Mouse (Mus musculus) CH12.LX (cell line): ENCODE results near the gene Slc25a10. TPM values are rescaled to one million over a fixed set of nuclear protein-coding genes. Genes with fewer than 3 reads are reported as not detected.
A peak's percentile ranks its signal among the peaks of the same experiment; 100 is the strongest.

Source experiments
- DNase-seq: peaks from one replicate; pipeline ENCODE4 v3.0.0-alpha.2; 2013; ENCODE audit errors: extremely low read depth
- H3K27ac ChIP-seq: 2 replicates; pipeline ENCODE4 v1.5.1; 2012; ENCODE audit warnings: low read depth, mild to moderate bottlenecking, control low read depth, moderate library complexity; ENCODE audit not compliant: insufficient read depth
- H3K27me3 ChIP-seq: replicated peaks from 2 replicates; pipeline ENCODE3; 2012; ENCODE audit warnings: inconsistent platforms
- H3K36me3 ChIP-seq, 2 experiments: replicated peaks in 1 of 2; 2 replicates each; pipeline versions ENCODE3 to v1.6.1; 2012; ENCODE audit warnings: inconsistent platforms in 1 of 2, low read length in 1 of 2, mild to moderate bottlenecking in 1 of 2, mixed read lengths in 1 of 2, moderate library complexity in 1 of 2; ENCODE audit not compliant: control insufficient read depth in 1 of 2, insufficient read depth in 1 of 2
- H3K4me1 ChIP-seq, 2 experiments: 2 replicates each; pipeline ENCODE4 v1.6.1; 2012; ENCODE audit warnings: inconsistent platforms in 1 of 2, moderate library complexity in 1 of 2; ENCODE audit not compliant: insufficient read depth in 2 of 2, control insufficient read depth in 1 of 2
- H3K4me2 ChIP-seq: 2 replicates; pipeline ENCODE4 v1.6.1; 2012; ENCODE audit warnings: low read depth, mild to moderate bottlenecking, control low read depth; ENCODE audit not compliant: poor library complexity, insufficient read depth, severe bottlenecking
- H3K4me3 ChIP-seq, 3 experiments: fragments of 150-350 bp in 1 of 3; sonication (generic) in 1 of 3; replicated peaks in 1 of 3; 2 replicates each; pipeline versions ENCODE3 to v1.5.1; 2011 to 2012; ENCODE audit warnings: low read depth in 2 of 3, low read length in 2 of 3, mild to moderate bottlenecking in 2 of 3, moderate library complexity in 2 of 3, control low read depth in 1 of 3, improper control_type of control experiment in 1 of 3, inconsistent platforms in 1 of 3, mixed read lengths in 1 of 3; ENCODE audit not compliant: poor library complexity in 1 of 3
- H3K79me2 ChIP-seq: replicated peaks from 2 replicates; pipeline ENCODE4 v1.6.1; 2012; ENCODE audit warnings: mild to moderate bottlenecking, moderate library complexity; ENCODE audit not compliant: control insufficient read depth, poor library complexity, insufficient read depth, severe bottlenecking; ENCODE audit errors: extremely low read depth
- H3K9ac ChIP-seq: 2 replicates; pipeline ENCODE4 v1.6.1; 2012; ENCODE audit warnings: low read depth, mild to moderate bottlenecking, control low read depth, moderate library complexity; ENCODE audit not compliant: insufficient read depth
- H3K9me3 ChIP-seq: replicated peaks from 2 replicates; pipeline ENCODE3; 2012; ENCODE audit warnings: low read length, inconsistent platforms, mixed read lengths
- EP300 ChIP-seq: IDR thresholded peaks from 2 replicates; pipeline ENCODE4 v1.6.1; 2011; ENCODE audit warnings: low read length, improper control_type of control experiment
- HCFC1 ChIP-seq: IDR thresholded peaks from 2 replicates; pipeline ENCODE4 v1.6.1; 2012; ENCODE audit warnings: low read depth, mild to moderate bottlenecking, inconsistent platforms, low read length, improper control_type of control experiment
- JUND ChIP-seq: conservative IDR thresholded peaks from 2 replicates; pipeline ENCODE4 v1.6.1; 2011; ENCODE audit warnings: low read depth, low read length, improper control_type of control experiment
- KAT2A ChIP-seq: IDR thresholded peaks from 2 replicates; pipeline ENCODE4 v1.6.1; 2012; ENCODE audit warnings: low read length, improper control_type of control experiment, inconsistent platforms; ENCODE audit not compliant: insufficient replicate concordance
- MAX ChIP-seq: IDR thresholded peaks from 2 replicates; pipeline ENCODE4 v1.6.1; 2011; ENCODE audit warnings: low read length, improper control_type of control experiment
- MEF2A ChIP-seq: IDR thresholded peaks from 2 replicates; pipeline ENCODE4 v1.6.1; 2014; ENCODE audit warnings: low read depth, mild to moderate bottlenecking, inconsistent platforms, low read length, improper control_type of control experiment, borderline replicate concordance
- MXI1 ChIP-seq: IDR thresholded peaks from 2 replicates; pipeline ENCODE4 v1.6.1; 2011; ENCODE audit warnings: mild to moderate bottlenecking, low read depth, low read length, improper control_type of control experiment
- NELFE ChIP-seq: IDR thresholded peaks from 2 replicates; pipeline ENCODE4 v1.6.1; 2011; ENCODE audit warnings: low read depth, low read length, improper control_type of control experiment
- NRF1 ChIP-seq: IDR thresholded peaks from 2 replicates; pipeline ENCODE4 v1.6.1; 2014; ENCODE audit warnings: low read depth, mild to moderate bottlenecking, inconsistent platforms, low read length, improper control_type of control experiment, moderate library complexity
- POLR2A ChIP-seq: IDR thresholded peaks from 2 replicates; pipeline ENCODE4 v1.6.1; 2011; ENCODE audit warnings: low read depth, mild to moderate bottlenecking, improper control_type of control experiment, low read length
- TCF12 ChIP-seq: IDR thresholded peaks from 2 replicates; pipeline ENCODE4 v1.6.1; 2014; ENCODE audit warnings: low read depth, mild to moderate bottlenecking, inconsistent platforms, low read length, improper control_type of control experiment
- UBTF ChIP-seq: IDR thresholded peaks from 2 replicates; pipeline ENCODE4 v1.6.1; 2012; ENCODE audit warnings: low read depth, mild to moderate bottlenecking, inconsistent platforms, low read length, improper control_type of control experiment, moderate library complexity
- USF1 ChIP-seq: IDR thresholded peaks from 2 replicates; pipeline ENCODE4 v1.6.1; 2014; ENCODE audit warnings: low read depth, mild to moderate bottlenecking, inconsistent platforms, low read length, improper control_type of control experiment
- ZC3H11A ChIP-seq: IDR thresholded peaks from 2 replicates; pipeline ENCODE4 v1.6.1; 2012; ENCODE audit warnings: low read depth, mild to moderate bottlenecking, inconsistent platforms, low read length, improper control_type of control experiment
- ZKSCAN1 ChIP-seq: IDR thresholded peaks from 2 replicates; pipeline ENCODE4 v1.6.1; 2012; ENCODE audit warnings: low read depth, inconsistent platforms, low read length, improper control_type of control experiment, borderline replicate concordance
- ZMIZ1 ChIP-seq: IDR thresholded peaks from 2 replicates; pipeline ENCODE4 v1.6.1; 2012; ENCODE audit warnings: low read depth, mild to moderate bottlenecking, inconsistent platforms, low read length, improper control_type of control experiment
- dilution Hi-C: fragments of 300-500 bp; cut with MboI; formaldehyde crosslinking; loops from 2 replicates; pipeline ENCODE4 v1.14.3; 2020; ENCODE audit warnings: low sequenced_read_pairs; ENCODE audit not compliant: extremely low pct_unique_long_range_greater_than_20kb, extremely low pct_ligation_motif_present
- in situ Hi-C: fragments of 300-500 bp; cut with MboI; formaldehyde crosslinking; loops from 3 replicates; pipeline ENCODE4 v1.14.3; 2019; ENCODE audit warnings: low sequenced_read_pairs, low pct_ligation_motif_present, low pct_unique_long_range_greater_than_20kb, mixed read lengths
- polyA plus RNA-seq: library from polyadenylated mRNA; unstranded; fragments of >175 nt; gene quantifications from 2 replicates; pipeline ENCODE4 v1.2.1, GENCODE M21; 2012; ENCODE audit warnings: low read depth; ENCODE audit not compliant: insufficient read length
- total RNA-seq, 2 experiments: library from RNA; depleted of rRNA; stranded (reverse); fragments of 300-350 nt in 1 of 2; fragments of >200 nt in 1 of 2; gene quantifications; 2 replicates each; pipeline ENCODE4 v1.2.3; 2012 to 2014

Gene Slc25a10
- total and polyA plus RNA-seq, 3 experiments = 32.9 to 45.9 (median 34.6) TPM

- DNase-seq = no peak
- no peaks in the 10 kb centered on the region for H3K27me3 ChIP-seq
- peak overlapping the region; percentile 9 to 75 (median 73) for H3K4me3 ChIP-seq
- H3K9ac ChIP-seq = peak overlapping the region; percentile 71; the same call in 1 of the 2 replicates
- TF ChIP-seq MXI1 = peak; percentile 36; the same call in 1 of the 2 replicates
- TF ChIP-seq EP300 = peak; percentile 22; the same call in 1 of the 2 replicates
- peak; percentile 21; the same call in 1 of the 2 replicates for TF ChIP-seq HCFC1
- no peak for TF ChIP-seq KAT2A
- in situ Hi-C loops (no loop called here), dilution Hi-C loops (no loop called here)
- no peak overlapping the region; the same call in 1 of the 2 replicates for H3K27ac ChIP-seq
- peak overlapping the region; percentile 55 for H3K4me2 ChIP-seq
- no peaks in the 10 kb centered on the region for H3K9me3 ChIP-seq
- 0 out of 2 replicates have a peak, but pooled peaks cover 2% of the 10 kb centered on the region for H3K79me2 ChIP-seq
- peaks cover 45 to 76% of the 10 kb centered on the region in 2 experiments for H3K36me3 ChIP-seq
- peaks cover 15 to 41% of the 10 kb centered on the region in 2 experiments for H3K4me1 ChIP-seq
Observed at GRCm38 (mm10) chr11:120492878-120493203, 1.2 kb downstream of the Slc25a10 start.

- H3K4me1 ChIP-seq = peaks cover 15 to 41% of the 10 kb centered on the region in 2 experiments
- no peak overlapping the region for H3K4me3 ChIP-seq
- TF ChIP-seq ZMIZ1 (no peak), MAX (no peak), ZC3H11A (no peak), NELFE (no peak), POLR2A (no peak), JUND (no peak), TCF12 (no peak), EP300 (no peak), UBTF (no peak), NRF1 (no peak), MEF2A (no peak), USF1 (no peak), MXI1 (no peak), ZKSCAN1 (no peak)
- in situ Hi-C loops = no loop called here
- H3K27ac ChIP-seq = no peak overlapping the region
- H3K9ac ChIP-seq = no peak overlapping the region
- dilution Hi-C loops = no loop called here
- no peak for DNase-seq
- H3K4me2 ChIP-seq = peak overlapping the region; percentile 55; the same call in 1 of the 2 replicates
- no peaks in the 10 kb centered on the region for H3K9me3 ChIP-seq
- 0 out of 2 replicates have a peak, but pooled peaks cover 2% of the 10 kb centered on the region for H3K79me2 ChIP-seq
- H3K27me3 ChIP-seq = no peaks in the 10 kb centered on the region
- peaks cover 44 to 76% of the 10 kb centered on the region in 2 experiments for H3K36me3 ChIP-seq
Observed at GRCm38 (mm10) chr11:120493351-120493750, 1.7 kb downstream of the Slc25a10 start.
